Mouse (Mus musculus) cerebellum, postnatal 4 days (tissue): ENCODE measurements around the gene Gm10097.

Source experiments
- DNase-seq, 2 experiments: peaks; one replicate each; pipeline ENCODE4 v3.0.0; 2022; ENCODE audit warnings: low spot score in 2 of 2, mixed read lengths in 1 of 2

Gm10097 gene

DNA sequence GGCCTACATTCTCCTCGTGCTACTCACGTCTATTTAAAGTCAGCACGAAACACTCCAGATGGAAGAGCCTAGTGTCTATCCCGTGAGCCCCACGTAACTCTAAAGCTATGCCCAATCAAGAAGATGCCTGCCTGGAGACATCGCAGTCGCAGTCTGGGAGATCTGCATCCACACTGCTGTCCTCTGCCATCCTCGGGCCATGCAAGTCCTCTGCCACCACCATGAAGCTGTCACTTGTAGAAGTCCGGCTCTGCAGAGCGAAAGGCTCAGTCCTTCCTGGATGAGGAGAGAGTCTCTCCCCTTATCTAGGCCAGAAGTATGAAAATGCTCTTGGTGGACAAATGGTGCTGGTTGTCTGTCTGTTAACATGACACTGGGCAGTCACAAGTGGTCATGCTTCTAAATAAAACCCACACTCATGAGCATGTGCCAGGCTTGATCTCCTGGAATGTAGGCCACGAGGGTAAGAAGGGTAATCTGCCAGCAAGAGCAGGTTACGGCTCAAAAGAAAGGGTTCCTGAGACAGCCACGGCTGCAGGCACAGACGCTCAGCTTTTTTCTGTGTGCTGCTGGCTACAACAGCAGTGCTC is at the start of gene Gm10097:
Gene Gm10097, plus strand, starts transcription at position 517 of the 590 bp plus-strand sequence.
- no peak for DNase-seq

DNA sequence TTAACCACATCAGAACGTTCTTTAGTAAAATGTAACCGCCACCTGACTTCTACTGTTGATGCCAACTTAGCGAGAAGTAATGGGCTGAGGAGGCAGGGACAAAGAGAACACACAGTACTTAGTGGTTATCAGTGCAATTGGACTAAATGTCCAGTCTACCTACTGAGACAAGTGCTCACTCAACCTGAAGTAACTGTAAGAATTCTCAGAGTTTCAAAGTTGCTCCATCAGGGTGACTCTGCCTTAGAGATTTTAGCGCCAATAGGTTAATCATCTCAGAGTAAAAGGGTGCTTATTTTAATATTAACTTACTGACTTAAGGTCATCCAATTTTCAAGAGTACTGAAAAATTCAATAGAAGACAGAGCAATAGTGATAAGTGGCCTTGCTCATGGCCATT is 43.1 kb upstream of the Gm10097 start:
- DNase-seq, result no peak

DNA sequence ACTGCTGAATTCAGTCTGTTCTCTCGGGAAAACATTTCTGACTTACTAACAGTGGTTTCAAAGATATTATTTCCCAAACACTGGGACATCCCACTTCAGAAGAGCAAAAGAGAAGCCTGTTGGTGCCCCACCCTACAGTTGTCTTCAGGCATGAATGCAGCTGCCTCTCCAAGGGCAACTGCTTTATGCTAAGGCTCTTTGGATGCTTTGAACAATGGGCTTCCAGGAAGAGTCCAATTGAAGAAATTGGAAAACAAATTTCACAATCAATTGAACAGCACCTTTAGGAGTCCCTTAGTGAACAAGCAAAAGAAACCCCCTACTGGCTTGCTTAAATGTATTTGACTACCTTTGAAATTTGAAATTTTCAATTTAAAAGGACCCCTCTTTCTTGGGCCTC is 41.8 kb upstream of the Gm10097 start:
- no peak for DNase-seq

DNA sequence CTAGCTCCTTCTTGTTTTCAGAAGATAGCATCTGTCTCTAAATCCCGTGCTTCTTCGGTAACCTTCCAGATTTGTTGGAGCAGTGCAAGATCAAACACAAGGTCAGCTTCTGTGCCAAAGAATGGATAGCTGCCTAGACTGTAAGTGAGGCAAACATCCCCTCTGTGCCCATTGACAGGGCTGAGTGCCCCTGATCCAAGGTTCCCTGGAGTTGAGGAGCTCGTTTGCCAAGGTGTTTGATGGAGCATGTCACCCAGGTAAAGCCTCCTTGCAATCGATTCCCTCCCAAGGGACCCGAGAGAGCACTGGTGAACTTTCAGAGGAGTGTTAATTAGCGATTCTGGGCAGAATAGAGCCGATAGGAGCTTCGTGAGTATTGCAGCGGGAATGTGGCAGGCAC is 40.7 kb upstream of the Gm10097 start:
- DNase-seq, result no peak

DNA sequence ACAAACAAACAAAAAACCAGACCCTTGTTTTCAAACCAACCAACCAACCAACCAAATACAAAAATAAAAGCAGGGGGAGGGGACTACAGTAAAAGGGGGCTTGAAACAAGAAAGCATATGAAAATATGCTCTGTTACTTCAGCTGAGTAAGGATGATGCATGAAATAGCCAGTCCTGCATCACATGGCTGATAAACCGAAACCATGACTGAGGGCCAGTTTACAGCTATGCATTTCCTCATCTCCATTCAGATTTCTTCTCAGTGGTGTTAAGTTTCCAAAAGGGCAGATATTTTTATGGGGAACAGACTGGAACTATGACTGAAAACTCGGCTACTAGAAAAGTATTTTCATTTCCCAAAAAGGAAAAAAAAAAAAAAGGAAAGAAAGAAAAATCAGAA is 39.8 kb upstream of the Gm10097 start:
- no peak for DNase-seq

DNA sequence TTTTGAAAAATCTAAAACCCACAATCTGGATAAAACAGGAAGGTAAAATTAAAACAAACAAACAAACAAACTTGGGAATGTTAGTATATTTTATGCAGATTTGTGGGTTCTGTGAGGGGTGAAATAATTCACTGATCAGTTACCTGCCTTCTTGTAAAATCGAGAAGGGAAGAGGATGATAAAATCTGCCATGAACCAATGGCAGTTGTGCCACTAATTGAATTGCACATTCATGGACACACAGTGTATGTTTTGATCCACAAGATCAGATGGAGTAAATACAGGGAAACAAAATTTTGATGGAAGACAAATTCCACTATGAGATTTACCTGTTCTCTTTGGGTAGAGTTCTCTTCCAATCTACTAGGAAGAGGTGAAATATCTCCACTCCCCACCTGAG is 39.1 kb upstream of the Gm10097 start:
- no peak for DNase-seq

DNA sequence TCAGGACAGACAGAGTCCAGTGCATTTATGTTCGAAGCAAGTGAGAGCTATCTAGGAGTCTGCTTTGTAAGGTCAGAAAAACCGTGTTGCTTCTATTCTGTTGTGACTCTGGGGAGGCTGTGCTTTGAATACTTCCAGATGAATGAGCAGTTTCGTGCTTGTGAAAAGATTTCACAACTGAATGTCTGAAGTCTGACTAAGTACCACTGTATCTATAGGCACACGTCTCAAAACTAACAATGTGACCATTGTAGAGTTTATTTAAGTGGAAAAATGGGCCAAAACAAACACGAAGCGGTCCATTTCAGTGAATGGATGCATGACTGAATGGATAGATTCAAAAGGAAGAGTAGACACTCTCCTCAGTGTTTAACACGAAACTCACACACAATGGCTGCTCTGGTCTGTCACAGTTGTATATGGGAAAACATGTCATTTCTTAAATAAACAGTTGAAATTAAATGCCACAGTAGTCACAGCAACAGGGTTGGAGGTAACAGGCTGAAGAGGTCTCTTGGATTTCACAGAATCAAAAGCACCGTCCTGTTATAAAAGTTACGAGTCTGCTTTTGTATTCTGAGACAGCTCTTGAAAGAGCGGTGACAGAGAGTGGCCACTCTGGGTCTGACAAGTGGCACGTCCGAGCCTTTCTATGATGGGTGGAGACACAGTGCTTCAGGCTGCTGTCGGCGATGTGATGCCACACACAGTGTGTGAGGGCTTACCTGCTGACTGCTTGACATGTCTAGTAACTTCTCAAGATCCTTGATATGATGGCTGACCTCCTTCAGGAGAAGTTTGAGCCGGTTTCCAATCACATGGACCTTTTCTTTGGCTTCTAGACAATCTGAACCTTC is 36.6 kb upstream of the Gm10097 start:
- DNase-seq, result no peak

DNA sequence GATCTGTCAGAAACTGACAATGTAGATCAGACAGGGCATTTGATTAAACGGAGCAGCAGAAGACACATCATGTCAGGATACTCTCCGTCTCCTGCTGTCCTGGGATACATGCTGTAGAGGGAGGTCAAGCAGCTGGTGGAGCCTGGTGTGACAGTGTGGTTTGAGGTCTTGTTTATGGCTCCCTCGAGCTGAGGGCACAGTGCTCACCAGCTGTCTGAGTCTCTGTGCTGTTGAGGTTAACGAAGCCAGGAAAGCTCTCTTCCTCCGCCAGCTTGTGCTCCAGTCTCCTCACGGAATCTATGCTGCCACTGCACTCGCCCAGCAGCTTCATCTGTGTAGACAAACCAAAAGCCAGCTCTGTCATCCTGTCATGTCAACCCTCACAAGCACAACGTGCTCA is 27.7 kb upstream of the Gm10097 start:
- no peak for DNase-seq

DNA sequence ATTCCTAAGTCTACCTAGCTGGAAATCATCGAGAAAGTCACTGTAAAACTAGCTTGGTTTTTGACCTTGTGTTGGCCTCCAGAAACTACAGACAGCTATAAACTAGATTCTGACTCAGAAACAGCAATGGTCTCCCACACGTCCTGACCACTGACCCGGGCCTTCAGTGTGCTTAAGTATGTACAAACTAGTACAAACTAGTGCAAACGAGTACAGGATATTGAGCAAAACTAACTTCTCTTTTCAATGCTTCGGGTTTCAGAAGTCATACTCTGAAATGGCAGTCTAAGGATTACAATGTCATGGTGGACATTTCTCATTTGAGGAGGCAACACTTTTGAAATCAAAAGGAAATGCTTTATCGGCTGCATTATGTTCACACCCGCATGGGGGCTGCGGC is 24.5 kb upstream of the Gm10097 start:
- no peak for DNase-seq

DNA sequence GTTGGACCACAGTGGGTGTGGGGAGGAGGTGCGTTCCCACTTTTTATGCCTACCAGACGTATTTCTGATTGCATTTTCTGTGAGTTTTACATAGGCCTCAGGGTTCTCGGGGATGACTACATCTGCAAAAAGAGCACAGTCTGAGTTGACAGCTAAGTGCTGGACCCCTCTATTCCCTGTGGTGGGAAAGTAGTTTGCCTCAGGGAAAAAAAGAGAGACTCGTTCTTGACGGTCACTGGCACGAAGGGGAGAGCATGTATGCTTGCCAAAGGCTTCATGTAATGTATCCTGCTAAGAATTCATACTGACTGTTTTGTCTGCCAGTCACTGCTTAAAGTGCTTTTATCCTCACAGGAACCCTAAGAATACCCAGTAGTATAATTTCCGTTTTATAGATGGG is 23.8 kb upstream of the Gm10097 start:
- DNase-seq, result no peak

DNA sequence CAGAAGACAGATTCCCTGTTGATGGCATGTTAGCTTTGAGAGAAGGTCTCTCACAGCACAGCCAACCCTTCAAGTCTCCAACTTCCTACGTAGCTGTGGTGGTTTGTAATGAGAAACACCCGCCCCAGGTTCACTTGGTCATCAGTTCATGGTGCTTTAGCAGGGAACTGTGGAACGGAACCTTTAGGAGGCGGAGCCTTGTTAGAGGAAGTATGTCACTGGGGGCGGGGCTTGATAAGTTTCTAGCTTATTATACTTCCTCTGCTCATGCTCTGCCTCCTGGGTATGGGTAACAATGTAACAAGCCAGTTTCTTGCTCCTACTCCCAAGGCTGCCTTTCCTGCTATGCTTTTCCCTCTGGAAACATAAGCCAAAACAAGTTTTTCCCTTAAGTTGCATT is 23.3 kb upstream of the Gm10097 start:
- DNase-seq, result no peak

DNA sequence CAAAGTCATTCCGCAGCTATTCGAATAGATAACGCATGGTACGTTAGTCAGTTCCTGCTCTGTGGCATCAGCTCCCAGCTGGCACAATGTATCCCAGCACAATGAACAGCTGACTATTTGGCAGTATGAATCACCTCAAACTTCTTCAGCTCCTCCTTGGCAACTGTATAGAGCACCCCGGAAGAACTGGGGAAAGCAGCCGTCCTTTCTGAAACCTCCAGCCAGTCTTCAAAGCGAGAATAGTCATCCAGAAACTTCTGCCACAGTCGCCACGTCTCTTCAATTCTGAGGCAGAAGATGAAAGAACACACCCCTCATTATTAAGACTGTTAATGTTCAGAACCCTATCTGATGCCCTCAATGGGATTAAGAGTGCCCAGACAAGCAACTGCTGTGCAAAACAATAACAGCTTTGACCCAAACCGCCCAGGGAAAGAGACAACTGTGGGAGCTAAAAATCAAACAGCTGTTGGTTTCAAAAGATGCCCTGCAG is 12.7 kb upstream of the Gm10097 start:
- no peak for DNase-seq

DNA sequence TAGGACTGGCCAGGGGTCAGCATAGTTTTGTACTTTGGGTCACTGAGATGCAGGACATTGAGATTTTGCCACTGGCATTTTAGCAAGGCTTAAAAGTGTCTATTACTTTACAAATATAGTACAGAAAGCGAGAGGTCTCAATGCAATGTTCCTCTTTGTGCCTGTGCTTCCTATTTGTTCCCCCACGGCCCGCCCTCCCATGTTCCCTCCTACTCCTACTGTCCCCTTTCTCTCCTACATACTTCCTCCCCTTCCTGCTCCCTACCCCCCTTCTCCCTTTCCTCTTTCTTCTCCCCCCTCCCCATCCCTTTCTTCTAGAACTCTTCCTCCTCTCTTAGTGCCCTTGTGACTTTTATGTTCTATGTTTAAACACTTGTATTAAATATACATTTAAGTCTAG is 12.1 kb upstream of the Gm10097 start:
- no peak for DNase-seq

DNA sequence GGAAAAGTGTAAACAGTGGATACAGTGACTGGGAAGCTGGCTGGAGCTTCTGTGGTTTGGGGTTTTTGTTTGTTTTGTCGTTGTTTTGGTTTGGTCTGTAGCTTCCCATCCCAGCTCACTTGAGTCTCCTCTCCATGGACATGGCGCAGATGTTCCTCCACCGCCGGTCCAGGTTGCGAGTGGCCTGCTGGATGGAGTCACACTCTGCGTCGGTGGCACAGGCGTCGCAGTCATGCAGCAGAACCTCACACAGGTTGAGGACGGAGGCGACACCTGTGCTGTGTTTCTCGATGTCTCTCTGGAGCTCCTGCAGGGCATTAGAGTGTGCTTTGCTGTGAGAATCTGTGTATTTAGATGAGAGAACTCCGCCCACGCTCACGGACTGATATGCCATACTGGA is 11.3 kb upstream of the Gm10097 start:
- DNase-seq, result no peak

DNA sequence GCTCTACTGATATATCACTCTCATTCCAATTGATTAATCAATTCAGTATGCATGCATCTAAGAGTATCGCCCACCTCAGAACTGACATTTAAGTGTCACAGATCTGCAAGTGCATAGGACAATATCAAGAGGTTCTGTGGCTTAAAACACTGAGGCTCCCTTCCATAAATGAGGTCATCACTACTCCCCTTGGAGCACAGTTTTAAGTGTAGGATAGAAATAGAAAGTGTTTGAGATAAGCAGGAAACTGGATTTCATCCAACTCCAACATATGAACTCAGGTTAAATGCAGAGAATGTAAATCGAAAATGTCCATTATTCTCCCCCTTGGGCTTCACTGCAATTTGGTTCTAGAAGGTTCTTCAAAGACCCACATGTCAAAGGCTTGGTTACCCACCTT is 10.1 kb upstream of the Gm10097 start:
- DNase-seq, result no peak

DNA sequence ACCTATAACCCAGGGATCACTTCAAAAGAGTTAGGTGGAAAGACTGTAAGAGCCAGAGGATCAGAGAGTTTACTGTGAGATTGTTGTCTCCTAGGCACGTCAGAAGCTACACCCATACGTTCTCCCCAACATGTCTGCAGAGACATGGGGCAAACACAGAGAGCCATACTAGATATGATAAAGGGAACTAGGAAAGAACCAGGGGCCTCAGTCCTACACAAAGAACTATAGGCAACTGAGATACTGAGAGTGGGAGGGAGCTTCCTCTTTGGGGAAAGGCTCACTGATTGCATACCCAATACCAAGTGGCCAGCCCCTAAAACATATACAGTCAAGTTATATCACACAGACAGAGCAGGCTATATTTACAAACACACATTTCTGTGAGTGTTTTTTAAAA is 9.0 kb upstream of the Gm10097 start:
- no peak for DNase-seq

DNA sequence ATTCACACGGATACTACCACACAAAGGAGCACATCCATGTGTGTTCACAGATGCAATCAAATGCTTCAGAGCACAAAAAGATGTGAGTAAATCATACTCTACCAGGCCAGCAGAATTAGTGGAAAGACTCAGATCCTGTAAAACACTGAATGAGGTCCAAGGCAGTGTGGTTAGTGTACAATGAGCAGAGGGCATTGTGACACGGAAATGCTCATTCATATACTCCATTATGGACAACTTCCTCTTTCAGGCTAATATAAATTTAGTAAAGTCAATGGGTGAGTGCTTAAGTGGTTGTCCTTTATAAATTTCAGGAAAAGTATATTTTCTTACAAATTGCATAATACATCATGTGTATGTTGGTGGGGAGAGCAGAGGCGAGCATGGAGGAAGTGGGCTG is 1.9 kb upstream of the Gm10097 start:
- DNase-seq, result no peak

DNA sequence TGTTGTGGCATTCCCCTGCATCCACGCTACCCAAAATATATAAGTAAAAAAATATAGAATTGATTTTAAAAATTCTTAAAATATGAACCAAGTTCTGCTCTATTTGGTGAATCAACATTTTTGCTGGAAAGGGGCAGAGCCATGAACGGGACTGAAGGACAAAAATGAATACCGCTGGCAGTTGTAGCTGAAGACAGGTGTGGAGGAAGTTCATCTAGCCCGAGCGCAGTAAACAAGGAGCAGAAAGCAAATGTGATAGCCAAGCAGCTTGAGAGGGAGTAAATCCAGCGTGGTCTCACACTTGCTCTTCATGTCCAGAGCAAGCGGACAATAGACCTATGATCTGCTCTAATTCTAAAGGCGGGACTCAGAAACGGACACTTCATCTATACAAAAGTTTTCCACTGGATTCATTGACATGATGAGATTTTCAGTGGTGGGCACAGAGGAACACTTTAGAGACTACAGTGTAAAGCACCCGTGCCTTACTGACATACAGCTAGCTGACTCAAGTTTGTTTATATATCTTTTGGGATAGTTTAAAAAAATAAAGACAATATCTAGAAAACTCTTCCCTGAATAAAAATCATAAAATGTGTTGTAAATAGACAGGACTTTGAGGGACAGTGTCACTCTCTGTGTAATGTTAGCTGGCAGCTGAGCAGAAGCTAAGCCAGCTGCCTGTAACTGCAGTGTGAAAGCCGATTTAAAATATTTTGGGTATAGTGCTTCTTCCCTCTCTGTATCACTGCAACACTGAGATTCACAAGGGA is 1.4 kb downstream of the Gm10097 start:
- DNase-seq, result no peak

DNA sequence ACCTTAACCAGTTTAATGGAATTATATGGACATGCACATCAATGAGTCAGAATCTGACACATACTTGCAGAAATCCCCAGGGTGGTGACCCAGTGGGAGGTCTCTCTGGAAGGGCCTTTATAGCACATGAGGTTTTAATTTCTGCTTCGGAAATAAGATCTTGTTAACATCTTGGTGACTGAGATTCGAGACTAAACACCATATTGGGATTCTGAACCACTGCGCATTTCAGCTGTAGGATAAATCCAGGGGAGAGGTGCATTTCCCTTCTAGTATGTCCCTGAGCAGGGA is 1.9 kb downstream of the Gm10097 start:
- DNase-seq, result no peak

DNA sequence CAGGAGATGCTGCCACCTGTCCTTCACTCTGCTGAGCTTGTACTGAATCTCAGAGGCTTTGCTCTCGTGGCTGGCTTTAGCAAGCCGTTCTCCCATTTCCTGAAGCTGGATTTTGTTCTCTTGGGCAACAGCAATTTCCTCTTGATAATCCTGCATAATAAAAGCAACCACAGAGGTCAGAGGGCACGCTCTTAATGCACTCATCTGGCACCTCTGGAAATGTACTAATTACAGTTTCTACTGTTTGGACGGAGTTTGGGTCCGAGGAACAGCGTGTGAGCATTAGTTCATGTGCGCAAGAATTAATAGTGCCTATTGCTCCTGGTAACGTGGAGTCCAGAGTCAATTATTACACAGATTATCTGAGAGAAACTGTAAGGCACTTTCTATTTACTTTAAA is 3.1 kb downstream of the Gm10097 start:
- DNase-seq, result no peak

DNA sequence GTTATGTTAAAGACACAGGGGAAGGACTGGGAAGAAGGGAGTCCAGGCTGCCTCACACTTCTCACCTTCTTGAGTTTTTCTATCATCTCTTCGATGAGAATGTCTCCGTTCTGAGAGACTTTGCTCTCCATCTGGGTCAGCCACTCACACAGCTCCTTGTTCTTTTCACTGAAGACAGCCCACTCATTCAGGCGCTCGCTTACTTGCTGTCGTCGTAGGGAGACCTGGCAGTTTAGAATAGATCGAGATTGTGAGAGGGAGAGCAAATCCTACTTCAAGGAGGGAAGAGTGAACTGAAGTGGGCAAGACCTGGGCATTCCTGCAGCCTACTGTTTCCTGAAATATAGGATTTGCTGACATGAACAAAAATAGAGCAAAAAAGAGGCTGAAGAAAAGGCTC is 6.7 kb downstream of the Gm10097 start:
- DNase-seq, result no peak

DNA sequence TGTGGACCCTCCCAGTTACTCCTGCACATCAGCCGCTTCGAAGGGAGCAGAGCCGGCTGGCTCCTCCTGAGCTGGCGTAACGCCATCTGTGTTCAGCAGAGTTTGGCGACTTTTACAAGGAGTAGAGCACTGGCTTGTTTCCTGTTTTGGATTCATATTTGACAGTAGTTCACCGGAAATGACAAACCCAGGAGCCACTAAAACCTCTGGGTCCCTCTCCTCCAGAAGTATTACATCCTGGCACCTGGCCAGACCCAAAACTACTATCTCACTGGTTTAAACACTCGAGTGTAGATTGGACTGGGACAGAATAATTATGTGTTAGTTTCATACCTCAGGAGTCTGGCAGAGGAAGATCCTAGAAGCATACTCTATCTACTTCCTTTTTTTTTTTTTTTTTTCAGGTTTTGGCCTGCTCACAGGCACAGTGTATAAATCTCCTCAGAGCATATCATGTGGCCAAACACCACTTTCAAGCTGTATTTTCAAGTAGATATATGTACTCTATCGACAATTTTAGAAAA is 11.0 kb downstream of the Gm10097 start:
- no peak for DNase-seq

DNA sequence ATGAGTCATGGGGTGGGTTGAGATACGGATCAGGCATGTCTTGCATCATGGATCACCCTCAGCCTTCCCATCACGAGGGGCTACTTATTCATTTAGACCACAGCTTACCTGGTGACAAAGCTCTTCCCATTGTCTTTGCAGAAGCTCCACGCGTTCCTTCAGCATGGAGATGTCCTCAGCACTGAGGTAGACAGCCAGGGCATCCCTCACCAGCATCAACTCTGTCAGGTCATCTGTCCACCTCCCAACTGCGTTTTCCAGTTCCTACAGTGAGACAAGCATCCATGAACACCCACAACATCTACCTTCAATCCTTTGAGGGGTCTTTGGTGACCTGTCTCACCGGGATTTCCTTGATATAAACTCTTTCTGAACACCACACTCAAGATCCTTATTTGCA is 14.7 kb downstream of the Gm10097 start:
- no peak for DNase-seq
